Mouse (Mus musculus) neural tube, embryonic 11.5 days (tissue): ENCODE measurements at regions not wholly inside any gene's neighbourhood (a gene's known extent, or its start where the extent isn't known, plus 50 kb on each side); places are given as distances from the start of the nearest gene placed in this dataset.

ENCODE experiments used
- ATAC-seq: fragments of 200-750 bp; cut with Nextera tagmentation; 2 replicates; pipeline ENCODE4 v1.8.0; 2017; ENCODE audit warnings: moderate number of reproducible peaks, mild to moderate bottlenecking, moderate TSS enrichment, moderate library complexity; ENCODE audit not compliant: insufficient read depth, low FRiP score, low TSS enrichment
- DNase-seq: peaks from one replicate; pipeline ENCODE4 v3.0.0-alpha.2; 2015; ENCODE audit warnings: low spot score
- H3K27ac ChIP-seq: fragments of 300-500 bp; sonication (generic); 2 replicates; pipeline ENCODE4 v1.5.1; 2014; ENCODE audit warnings: low read depth, mild to moderate bottlenecking, low read length
- H3K27me3 ChIP-seq: fragments of 300-500 bp; sonication (generic); 2 replicates; pipeline ENCODE4 v1.6.1; 2014; ENCODE audit warnings: mild to moderate bottlenecking, low read length, mixed read lengths; ENCODE audit not compliant: control insufficient read depth, insufficient read depth
- H3K36me3 ChIP-seq: fragments of 300-500 bp; sonication (generic); 2 replicates; pipeline ENCODE4 v1.6.1; 2014; ENCODE audit warnings: mild to moderate bottlenecking, low read length, moderate library complexity, mixed read lengths; ENCODE audit not compliant: control insufficient read depth, insufficient read depth
- H3K4me1 ChIP-seq: fragments of 300-500 bp; sonication (generic); 2 replicates; pipeline ENCODE4 v1.6.1; 2014; ENCODE audit warnings: low read length, mixed read lengths; ENCODE audit not compliant: control insufficient read depth, insufficient read depth
- H3K4me2 ChIP-seq: fragments of 300-500 bp; sonication (generic); 2 replicates; pipeline ENCODE4 v1.6.1; 2014; ENCODE audit warnings: low read depth, mild to moderate bottlenecking, moderate library complexity
- H3K4me3 ChIP-seq: fragments of 300-500 bp; sonication (generic); 2 replicates; pipeline ENCODE4 v1.5.1; 2014; ENCODE audit warnings: low read depth, low read length
- H3K9ac ChIP-seq: fragments of 300-500 bp; sonication (generic); 2 replicates; pipeline ENCODE4 v1.6.1; 2014; ENCODE audit warnings: mild to moderate bottlenecking, low read length
- H3K9me3 ChIP-seq: fragments of 300-500 bp; sonication (generic); 2 replicates; pipeline ENCODE4 v1.6.1; 2016; ENCODE audit warnings: low read length; ENCODE audit not compliant: control insufficient read depth
- WGBS: fragments of 180-500 bp; shearing (Covaris S2); extraction: QIAGEN DNeasy Blood & Tissue Kit; methylation state at CpG from one replicate; pipeline ENCODE4 v1.1.7; 2014; 5-methylcytosine and 5-hydroxymethylcytosine counted together

- H3K4me1 ChIP-seq = no peaks in the 10 kb centered on the region
- no peak overlapping the region for H3K27ac ChIP-seq
- WGBS = 35% methylated on average over 4 of the region's 4 CpGs
- H3K36me3 ChIP-seq = no peaks in the 10 kb centered on the region
- no peaks in the 10 kb centered on the region for H3K9me3 ChIP-seq
- no peak overlapping the region for H3K4me2 ChIP-seq
- no peaks in the 10 kb centered on the region for H3K27me3 ChIP-seq
- DNase-seq (peak; percentile 23), ATAC-seq (no peak)
- no peak overlapping the region for H3K4me3 ChIP-seq
- no peak overlapping the region for H3K9ac ChIP-seq
Measured at GRCm38 (mm10) chrX:143996716-143997115, 63.6 kb upstream of the Dcx start.
